Mouse (Mus musculus): Measurements from ENCODE around the gene Smagp. TPM values are rescaled to one million over a fixed set of nuclear protein-coding genes. Genes with fewer than 3 reads are reported as not detected.

Gene Smagp
- total and polyA plus RNA-seq, 2 experiments from 2014 or later: 2.5 to 2.6 TPM

- Histone ChIP-seq H3K4me3 (ENCODE audit: low read depth, low read length) (peak overlapping the region; percentile 39), H3K9me3 (ENCODE audit: low read length) (no peaks in the 10 kb centered on the region), H3K4me2 (ENCODE audit: low read depth, low read length, poor library complexity, severe bottlenecking) (peak overlapping the region; percentile 67), H3K27me3 (ENCODE audit: insufficient read depth, low read length) (peaks cover 52% of the 10 kb centered on the region), H3K36me3 (ENCODE audit: insufficient read depth, low read length) (no peaks in the 10 kb centered on the region), H3K4me1 (ENCODE audit: insufficient read depth, low read length) (no peaks in the 10 kb centered on the region), H3K9ac (replicated peaks; ENCODE audit: low read length, poor library complexity, severe bottlenecking) (no peak overlapping the region), H3K27ac (ENCODE audit: low read depth, low read length) (no peak overlapping the region)
- DNase-seq (ENCODE audit: low spot score) (no peak), ATAC-seq (ENCODE audit: low FRiP score) (no peak)
- 4% methylated on average over 38 of the region's 38 CpGs for WGBS
- no peak for TF ChIP-seq CTCF (IDR thresholded peaks at IDR 0.05)
These were observed 692 bp downstream of the Smagp start for GRCm38 (mm10) chr15:100635851-100636645.

DNA sequence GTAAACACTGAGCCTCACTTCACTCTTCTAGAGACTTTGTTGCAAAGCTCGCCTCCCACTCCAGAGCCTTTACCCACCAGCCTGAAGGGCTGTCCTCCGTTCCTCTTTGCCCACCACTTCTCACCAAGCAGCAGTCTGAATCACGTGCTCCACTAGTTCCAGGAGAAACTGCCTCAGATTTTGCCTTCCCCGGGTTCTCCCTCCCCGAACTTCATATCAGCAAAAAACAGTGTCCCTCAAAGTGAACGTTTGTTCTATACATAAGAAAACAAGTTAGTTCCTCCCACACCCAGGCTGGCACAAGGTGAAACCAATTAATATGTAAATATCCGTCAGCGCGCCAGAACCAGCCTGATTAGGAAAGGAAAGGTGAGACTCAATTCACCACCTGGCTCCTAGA is 1.5 kb downstream of the Smagp start:
- ATAC-seq (ENCODE audit: low FRiP score) (no peak), DNase-seq (ENCODE audit: low spot score) (no peak)
- WGBS: 11% methylated on average over 9 of the region's 9 CpGs
- H3K36me3 ChIP-seq (ENCODE audit: insufficient read depth, low read length): no peaks in the 10 kb centered on the region
- no peak overlapping the region for H3K27ac ChIP-seq (ENCODE audit: low read depth, low read length)
- H3K4me1 ChIP-seq (ENCODE audit: insufficient read depth, low read length): no peaks in the 10 kb centered on the region
- peaks cover 52% of the 10 kb centered on the region for H3K27me3 ChIP-seq (ENCODE audit: insufficient read depth, low read length)
- no peaks in the 10 kb centered on the region for H3K9me3 ChIP-seq (ENCODE audit: low read length)
- H3K4me3 ChIP-seq (ENCODE audit: low read depth, low read length): no peak overlapping the region
- H3K9ac ChIP-seq (replicated peaks; ENCODE audit: low read length, poor library complexity, severe bottlenecking): no peak overlapping the region
- no peak for TF ChIP-seq CTCF (IDR thresholded peaks at IDR 0.05)
- H3K4me2 ChIP-seq (ENCODE audit: low read depth, low read length, poor library complexity, severe bottlenecking): no peak overlapping the region

- Histone ChIP-seq H3K27me3 (ENCODE audit: insufficient read depth, low read length) (peaks cover 48% of the 10 kb centered on the region), H3K4me3 (ENCODE audit: low read depth, low read length) (no peak overlapping the region), H3K4me2 (ENCODE audit: low read depth, low read length, poor library complexity, severe bottlenecking) (no peak overlapping the region), H3K9ac (replicated peaks; ENCODE audit: low read length, poor library complexity, severe bottlenecking) (no peak overlapping the region), H3K36me3 (ENCODE audit: insufficient read depth, low read length) (no peaks in the 10 kb centered on the region), H3K9me3 (ENCODE audit: low read length) (no peaks in the 10 kb centered on the region), H3K4me1 (ENCODE audit: insufficient read depth, low read length) (no peaks in the 10 kb centered on the region), H3K27ac (ENCODE audit: low read depth, low read length) (no peak overlapping the region)
- TF ChIP-seq CTCF (IDR thresholded peaks at IDR 0.05): no peak
- DNase-seq (ENCODE audit: low spot score): no peak
- no peak for ATAC-seq (ENCODE audit: low FRiP score)
- 81% methylated on average over 10 of the region's 10 CpGs for WGBS
These were observed 3.4 kb downstream of the Smagp start for GRCm38 (mm10) chr15:100633341-100633740.

DNA sequence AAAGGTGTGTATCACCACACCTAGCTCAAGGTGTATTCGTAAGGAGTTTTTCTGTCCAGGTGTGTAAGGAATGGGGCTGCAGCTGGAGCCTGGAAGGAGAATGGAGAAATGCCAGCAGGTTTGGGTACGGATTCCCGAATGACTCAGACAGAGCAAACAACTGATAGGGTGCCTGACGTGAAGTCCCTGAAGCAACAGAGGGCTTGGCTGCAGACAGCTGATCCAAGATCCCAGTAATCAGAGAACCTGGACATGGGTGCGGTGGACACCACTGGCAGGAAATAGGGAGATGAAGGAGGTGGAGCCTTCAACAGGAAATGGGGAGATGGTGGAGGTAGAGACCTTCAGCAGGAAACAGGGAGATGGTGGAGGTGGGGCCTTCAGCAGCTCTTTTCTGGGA is 4.4 kb downstream of the Smagp start:
- Histone ChIP-seq H3K27ac (ENCODE audit: low read depth, low read length) (no peak overlapping the region), H3K4me3 (ENCODE audit: low read depth, low read length) (no peak overlapping the region), H3K4me1 (ENCODE audit: insufficient read depth, low read length) (no peaks in the 10 kb centered on the region; the same call in 1 of the 2 replicates), H3K9me3 (ENCODE audit: low read length) (no peaks in the 10 kb centered on the region), H3K9ac (replicated peaks; ENCODE audit: low read length, poor library complexity, severe bottlenecking) (no peak overlapping the region), H3K4me2 (ENCODE audit: low read depth, low read length, poor library complexity, severe bottlenecking) (no peak overlapping the region), H3K36me3 (ENCODE audit: insufficient read depth, low read length) (no peaks in the 10 kb centered on the region), H3K27me3 (ENCODE audit: insufficient read depth, low read length) (peaks cover 37% of the 10 kb centered on the region)
- ATAC-seq (ENCODE audit: low FRiP score): no peak
- DNase-seq (ENCODE audit: low spot score): no peak
- WGBS: 93% methylated on average over 5 of the region's 5 CpGs
- TF ChIP-seq CTCF (IDR thresholded peaks at IDR 0.05): no peak

GRCm38 (mm10) chr15:100631454-100632170 is 5.1 kb downstream of the Smagp start:
- H3K4me2 ChIP-seq (ENCODE audit: low read depth, low read length, poor library complexity, severe bottlenecking): no peak overlapping the region
- H3K4me1 ChIP-seq (ENCODE audit: insufficient read depth, low read length): no peaks in the 10 kb centered on the region; the same call in 1 of the 2 replicates
- WGBS: 86% methylated on average over 12 of the region's 12 CpGs
- DNase-seq (ENCODE audit: low spot score) (no peak), ATAC-seq (ENCODE audit: low FRiP score) (no peak)
- no peak for TF ChIP-seq CTCF (IDR thresholded peaks at IDR 0.05)
- H3K27ac ChIP-seq (ENCODE audit: low read depth, low read length): no peak overlapping the region
- H3K27me3 ChIP-seq (ENCODE audit: insufficient read depth, low read length): peaks cover 33% of the 10 kb centered on the region
- H3K9ac ChIP-seq (replicated peaks; ENCODE audit: low read length, poor library complexity, severe bottlenecking): no peak overlapping the region
- H3K4me3 ChIP-seq (ENCODE audit: low read depth, low read length): no peak overlapping the region
- H3K9me3 ChIP-seq (ENCODE audit: low read length): no peaks in the 10 kb centered on the region
- no peaks in the 10 kb centered on the region for H3K36me3 ChIP-seq (ENCODE audit: insufficient read depth, low read length)

DNA sequence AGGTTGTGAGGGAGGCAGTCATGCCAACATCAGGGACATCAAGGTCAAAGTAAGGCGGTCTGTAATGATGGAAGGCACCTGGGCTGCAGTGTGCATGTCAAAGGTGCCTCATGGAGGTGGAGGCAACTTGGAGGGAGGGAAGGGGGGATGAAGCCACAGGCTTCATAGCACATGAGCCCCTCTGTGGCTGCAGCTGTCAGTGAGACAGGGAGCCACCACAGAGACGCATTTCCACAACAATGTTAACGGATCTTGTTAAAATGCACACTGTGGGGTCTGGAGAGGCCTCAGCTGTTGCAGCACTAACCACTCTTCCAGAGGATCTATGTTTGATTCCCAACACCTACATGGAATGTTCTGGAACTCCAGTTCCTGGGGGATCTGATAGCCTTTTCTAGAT is 6.6 kb downstream of the Smagp start:
- no peak overlapping the region for H3K4me2 ChIP-seq (ENCODE audit: low read depth, low read length, poor library complexity, severe bottlenecking)
- no peak for ATAC-seq (ENCODE audit: low FRiP score)
- H3K9ac ChIP-seq (replicated peaks; ENCODE audit: low read length, poor library complexity, severe bottlenecking): no peak overlapping the region
- no peak overlapping the region for H3K4me3 ChIP-seq (ENCODE audit: low read depth, low read length)
- peaks cover 18% of the 10 kb centered on the region for H3K27me3 ChIP-seq (ENCODE audit: insufficient read depth, low read length)
- H3K9me3 ChIP-seq (ENCODE audit: low read length): no peaks in the 10 kb centered on the region
- no peaks in the 10 kb centered on the region for H3K36me3 ChIP-seq (ENCODE audit: insufficient read depth, low read length)
- no peak overlapping the region for H3K27ac ChIP-seq (ENCODE audit: low read depth, low read length)
- 53% methylated on average over 3 of the region's 3 CpGs for WGBS
- no peaks in the 10 kb centered on the region; the same call in 1 of the 2 replicates for H3K4me1 ChIP-seq (ENCODE audit: insufficient read depth, low read length)
- TF ChIP-seq CTCF (IDR thresholded peaks at IDR 0.05): no peak
- DNase-seq (ENCODE audit: low spot score): no peak

Data from midbrain, postnatal 0 days (tissue).